Mouse (Mus musculus) C2C12 (cell line): ENCODE data around the gene Slc25a42. TPM values are rescaled to one million over a fixed set of nuclear protein-coding genes. Genes with fewer than 3 reads are reported as not detected.

Experiments used
- H3K27me3 ChIP-seq: one replicate; pipeline ENCODE4 v1.6.1; 2011; ENCODE audit not compliant: control insufficient read depth, insufficient read depth, insufficient read length
- H3K36me3 ChIP-seq: one replicate; pipeline ENCODE4 v1.6.1; 2011; ENCODE audit not compliant: control insufficient read depth, insufficient read depth
- H3K4me3 ChIP-seq: one replicate; pipeline ENCODE4 v1.5.1; 2011; ENCODE audit warnings: mild to moderate bottlenecking, control low read depth; ENCODE audit not compliant: poor library complexity, insufficient read depth, severe bottlenecking
- H3K79me2 ChIP-seq: one replicate; pipeline ENCODE4 v1.6.1; 2011; ENCODE audit not compliant: control insufficient read depth, insufficient read depth
- H3K79me3 ChIP-seq: one replicate; pipeline ENCODE4 v1.6.1; 2011; ENCODE audit warnings: low read depth, control low read depth
- H3ac ChIP-seq: one replicate; pipeline ENCODE3; 2011; ENCODE audit warnings: low read depth; ENCODE audit not compliant: control insufficient read depth, insufficient read length
- CEBPB ChIP-seq: IDR thresholded peaks from one replicate; pipeline ENCODE4 v1.6.1; 2011; ENCODE audit warnings: low read depth, mild to moderate bottlenecking, control low read depth, moderate library complexity
- CTCF ChIP-seq: IDR thresholded peaks from one replicate; pipeline ENCODE4 v1.5.1; 2011; ENCODE audit not compliant: control insufficient read depth, insufficient read depth, insufficient read length
- FOSL1 ChIP-seq: IDR thresholded peaks from one replicate; pipeline ENCODE4 v1.8.0; 2011; ENCODE audit warnings: mild to moderate bottlenecking, low read length; ENCODE audit not compliant: poor library complexity, insufficient read depth, severe bottlenecking
- MAX ChIP-seq: IDR thresholded peaks from one replicate; pipeline ENCODE4 v1.6.1; 2011; ENCODE audit warnings: mild to moderate bottlenecking, control low read depth
- MYOD1 ChIP-seq: IDR thresholded peaks from one replicate; pipeline ENCODE4 v1.6.1; 2011; ENCODE audit warnings: low read depth; ENCODE audit not compliant: control insufficient read depth, insufficient read length
- MYOG ChIP-seq: IDR thresholded peaks from one replicate; pipeline ENCODE4 v1.6.1; 2011; ENCODE audit not compliant: control insufficient read depth, insufficient read length; ENCODE audit errors: extremely low read depth
- USF1 ChIP-seq: IDR thresholded peaks from one replicate; pipeline ENCODE4 v1.6.1; 2011; ENCODE audit warnings: low read depth, mild to moderate bottlenecking, control low read depth, moderate library complexity
- polyA plus RNA-seq: library from polyadenylated mRNA; unstranded; fragments of >200 nt; fragmentation: generic; extraction: Trizol; gene quantifications from one replicate; pipeline ENCODE4 v1.2.1, GENCODE M21; 2012; ENCODE audit warnings: missing spikeins

The Slc25a42 gene
- polyA plus RNA-seq, 1 experiment: 0.61 TPM

- Histone ChIP-seq H3K27me3 (peaks cover 9% of the 10 kb centered on the region), H3ac (no peak overlapping the region), H3K79me3 (no peaks in the 10 kb centered on the region), H3K79me2 (no peaks in the 10 kb centered on the region), H3K36me3 (no peaks in the 10 kb centered on the region), H3K4me3 (no peak overlapping the region)
- TF ChIP-seq CTCF: peak; percentile 58
- TF ChIP-seq MYOD1: no peak
Measured at GRCm38 (mm10) chr8:70200098-70200681, 11.9 kb downstream of the Slc25a42 start.

GRCm38 (mm10) chr8:70197603-70198002 lies 14.5 kb downstream of the Slc25a42 start:
- TF ChIP-seq MYOG (no peak), FOSL1 (no peak), CTCF (no peak), MYOD1 (no peak), MAX (no peak), USF1 (no peak), CEBPB (no peak)
- H3K79me2 ChIP-seq: no peaks in the 10 kb centered on the region
- H3ac ChIP-seq: no peak overlapping the region

GRCm38 (mm10) chr8:70195762-70196161 lies 16.3 kb downstream of the Slc25a42 start:
- TF ChIP-seq MAX: no peak
- no peak for TF ChIP-seq CTCF
- no peak for TF ChIP-seq MYOG
- TF ChIP-seq FOSL1: no peak
- TF ChIP-seq USF1: no peak
- TF ChIP-seq CEBPB: no peak
- TF ChIP-seq MYOD1: no peak
- no peaks in the 10 kb centered on the region for H3K36me3 ChIP-seq

More at GRCm38 (mm10) chr8:70197603-70198002, 14.5 kb downstream of the Slc25a42 start:
- H3K79me3 ChIP-seq: no peaks in the 10 kb centered on the region
- peaks cover 9% of the 10 kb centered on the region for H3K27me3 ChIP-seq
- H3K4me3 ChIP-seq: no peak overlapping the region
- no peaks in the 10 kb centered on the region for H3K36me3 ChIP-seq

GRCm38 (mm10) chr8:70194191-70194590 lies 17.9 kb downstream of the Slc25a42 start:
- Histone ChIP-seq H3K79me2 (no peaks in the 10 kb centered on the region), H3K79me3 (no peaks in the 10 kb centered on the region), H3K36me3 (no peaks in the 10 kb centered on the region), H3K4me3 (no peak overlapping the region), H3ac (no peak overlapping the region), H3K27me3 (peaks cover 3% of the 10 kb centered on the region)
- TF ChIP-seq CTCF: no peak
- no peak for TF ChIP-seq FOSL1
- TF ChIP-seq MYOG: no peak
- no peak for TF ChIP-seq MYOD1
- TF ChIP-seq USF1: no peak
- no peak for TF ChIP-seq MAX
- no peak for TF ChIP-seq CEBPB

More at GRCm38 (mm10) chr8:70195762-70196161, 16.3 kb downstream of the Slc25a42 start:
- no peaks in the 10 kb centered on the region for H3K79me2 ChIP-seq
- no peak overlapping the region for H3K4me3 ChIP-seq
- no peaks in the 10 kb centered on the region for H3K79me3 ChIP-seq
- peaks cover 3% of the 10 kb centered on the region for H3K27me3 ChIP-seq
- no peak overlapping the region for H3ac ChIP-seq

- Histone ChIP-seq H3K79me3 (no peaks in the 10 kb centered on the region), H3K4me3 (no peak overlapping the region), H3K79me2 (no peaks in the 10 kb centered on the region), H3K27me3 (peaks cover 3% of the 10 kb centered on the region), H3K36me3 (no peaks in the 10 kb centered on the region), H3ac (no peak overlapping the region)
- TF ChIP-seq MAX (no peak), CTCF (no peak), CEBPB (no peak), FOSL1 (no peak), MYOD1 (no peak), USF1 (no peak), MYOG (no peak)
Measured at GRCm38 (mm10) chr8:70193238-70193637, 18.9 kb downstream of the Slc25a42 start.

GRCm38 (mm10) chr8:70188707-70189106 lies 23.4 kb downstream of the Slc25a42 start:
- H3K27me3 ChIP-seq: no peaks in the 10 kb centered on the region
- H3ac ChIP-seq: no peak overlapping the region
- no peaks in the 10 kb centered on the region for H3K36me3 ChIP-seq
- no peaks in the 10 kb centered on the region for H3K79me3 ChIP-seq
- no peaks in the 10 kb centered on the region for H3K79me2 ChIP-seq
- no peak for TF ChIP-seq MYOD1
- TF ChIP-seq MAX: no peak
- no peak for TF ChIP-seq MYOG
- TF ChIP-seq FOSL1: no peak
- no peak overlapping the region for H3K4me3 ChIP-seq
